Mouse (Mus musculus) left cerebral cortex, postnatal 10 days (tissue): ENCODE measurements at regions not wholly inside any gene's neighbourhood (a gene's known extent, or its start where the extent isn't known, plus 50 kb on each side); places are given as distances from the start of the nearest gene placed in this dataset.

ENCODE experiments used
- DNase-seq, 2 experiments: peaks; one replicate each; pipeline ENCODE4 v3.0.0; 2021 to 2022; ENCODE audit warnings: low spot score in 2 of 2, mixed read lengths in 1 of 2; ENCODE audit errors: extremely low spot score in 1 of 2
- intact Hi-C: fragments of 180-260 bp; cut with DNase I; formaldehyde crosslinking; loops from one replicate; pipeline ENCODE4 v1.15.1; 2025

DNA sequence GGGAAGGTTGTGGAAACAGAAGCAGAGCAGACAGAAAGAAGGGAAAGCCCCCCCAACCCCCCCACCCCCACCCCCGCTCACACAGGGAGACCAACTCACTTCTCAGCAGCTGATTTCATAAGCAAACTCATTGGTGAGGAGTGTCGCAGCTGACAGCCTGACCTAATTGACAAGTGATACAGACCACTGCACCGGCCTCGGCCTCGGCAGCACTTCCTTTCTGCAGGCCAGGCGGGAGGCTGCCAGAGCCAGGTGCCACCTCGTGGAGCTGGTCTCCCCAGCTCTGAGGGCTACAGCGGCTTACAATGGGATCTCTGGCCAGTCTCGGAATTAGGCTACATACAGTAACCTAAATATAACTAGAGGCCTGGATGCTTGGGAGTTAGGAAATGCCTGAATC is 138.5 kb upstream of the A530016L24Rik start:
- intact Hi-C loops = no loop called here
- DNase-seq = no peak

GRCm38 (mm10) chr12:112363349-112363748 is 125.9 kb upstream of the A530016L24Rik start:
- no peak for DNase-seq
- intact Hi-C loops = no loop called here

DNA sequence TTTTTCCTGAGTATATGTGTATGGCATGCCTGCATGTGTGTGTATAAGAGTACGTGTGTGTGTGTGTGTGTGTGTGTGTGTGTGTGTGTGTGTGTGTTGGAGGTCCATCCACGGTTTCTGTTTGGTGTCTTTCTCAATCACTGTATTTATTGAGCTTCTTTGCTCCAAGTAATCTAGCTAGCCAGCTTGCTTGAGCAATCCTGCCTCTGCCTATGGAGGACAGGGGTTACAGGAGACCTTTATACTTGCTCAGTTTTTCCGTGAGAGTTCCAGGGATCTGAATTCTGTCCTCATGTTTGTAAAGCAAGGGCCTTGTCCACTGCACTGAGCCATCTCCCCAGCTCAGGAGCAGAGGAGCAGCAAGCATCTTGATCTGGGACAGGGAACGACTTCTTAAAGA is 122.0 kb upstream of the A530016L24Rik start:
- intact Hi-C loops = no loop called here
- DNase-seq = no peak

- intact Hi-C loops = no loop called here
Observed at GRCm38 (mm10) chr12:112368112-112368511, 121.1 kb upstream of the A530016L24Rik start.

GRCm38 (mm10) chr12:112369581-112370371 is 119.5 kb upstream of the A530016L24Rik start:
- intact Hi-C loops = no loop called here
- no peak for DNase-seq

More at GRCm38 (mm10) chr12:112368112-112368511, 121.1 kb upstream of the A530016L24Rik start:
- no peak for DNase-seq

GRCm38 (mm10) chr12:112372234-112373050 is 116.8 kb upstream of the A530016L24Rik start:
- intact Hi-C loops = no loop called here

GRCm38 (mm10) chr12:112373966-112374365 is 115.3 kb upstream of the A530016L24Rik start:
- no peak for DNase-seq
- intact Hi-C loops = no loop called here

More at GRCm38 (mm10) chr12:112372234-112373050, 116.8 kb upstream of the A530016L24Rik start:
- no peak for DNase-seq

DNA sequence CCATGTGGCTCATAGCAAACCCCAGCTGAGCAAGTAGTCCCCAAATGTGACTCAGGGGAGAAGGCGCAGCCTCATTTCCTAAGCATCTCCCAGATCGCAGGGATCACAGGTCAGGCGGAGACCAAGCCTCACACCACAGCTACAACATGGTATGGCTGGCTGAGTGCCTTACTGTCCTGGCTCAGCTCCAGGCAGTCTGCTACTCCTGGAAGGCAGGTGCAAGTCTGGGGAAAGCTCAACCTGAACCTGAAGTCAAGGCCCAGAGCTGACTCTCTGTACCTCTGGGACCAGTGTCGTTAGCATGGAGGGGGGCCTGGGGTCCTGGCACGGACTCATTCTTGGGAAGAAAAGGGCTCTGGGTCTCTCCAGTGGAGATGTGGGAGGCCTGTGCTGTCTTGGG is 113.0 kb upstream of the A530016L24Rik start:
- intact Hi-C loops = no loop called here
- no peak for DNase-seq

GRCm38 (mm10) chr12:112376701-112377100 is 112.5 kb upstream of the A530016L24Rik start:
- intact Hi-C loops = no loop called here
- no peak for DNase-seq

DNA sequence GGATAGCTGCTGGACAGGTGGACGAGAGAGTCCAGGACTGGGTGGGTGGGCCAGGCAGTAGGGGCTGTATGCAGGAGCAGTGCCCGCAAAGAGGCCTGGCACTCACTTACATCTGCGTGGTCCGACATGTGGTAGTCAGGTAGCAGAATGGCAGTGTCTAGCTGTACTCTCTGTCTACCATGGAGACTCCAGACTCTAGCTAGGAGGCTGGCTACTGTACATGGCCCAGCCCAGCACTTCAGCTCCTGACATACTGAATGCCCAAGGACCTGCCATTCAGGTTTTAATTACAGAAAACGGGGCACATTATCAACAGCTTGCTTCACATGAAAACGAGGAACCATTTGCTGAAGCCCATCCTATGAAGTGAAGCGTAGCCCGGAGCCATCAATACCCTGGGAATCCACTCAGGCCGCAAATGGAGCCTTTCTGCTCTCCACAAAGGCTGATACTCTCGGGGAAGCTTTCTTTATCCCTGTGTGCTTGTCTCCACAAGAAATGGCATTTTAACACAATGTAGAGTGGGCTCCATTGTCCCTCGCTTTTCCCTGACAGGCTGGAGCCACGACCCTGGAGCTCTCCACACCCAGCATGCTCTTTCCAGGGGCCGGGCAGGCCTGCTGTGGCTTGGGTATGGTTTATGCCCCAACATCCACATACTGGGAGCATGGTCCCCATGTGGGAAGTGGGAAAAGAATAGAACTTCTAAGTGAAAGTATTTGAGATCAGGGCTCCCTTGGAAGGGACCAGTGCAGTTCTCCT is 110.6 kb upstream of the A530016L24Rik start:
- intact Hi-C loops = no loop called here

GRCm38 (mm10) chr12:112387836-112388235 is 101.4 kb upstream of the A530016L24Rik start:
- intact Hi-C loops = no loop called here
- no peak for DNase-seq

More for the DNA sequence above, 110.6 kb upstream of the A530016L24Rik start:
- DNase-seq = peak in 1 of 2 experiments; percentile 6

GRCm38 (mm10) chr12:112395909-112396308 is 93.3 kb upstream of the A530016L24Rik start:
- no peak for DNase-seq
- intact Hi-C loops = no loop called here

GRCm38 (mm10) chr12:112403688-112404240 is 85.5 kb upstream of the A530016L24Rik start:
- DNase-seq = no peak
- intact Hi-C loops = no loop called here

- DNase-seq = no peak
- intact Hi-C loops = no loop called here
Observed at GRCm38 (mm10) chr12:112404338-112404737, 84.9 kb upstream of the A530016L24Rik start.

DNA sequence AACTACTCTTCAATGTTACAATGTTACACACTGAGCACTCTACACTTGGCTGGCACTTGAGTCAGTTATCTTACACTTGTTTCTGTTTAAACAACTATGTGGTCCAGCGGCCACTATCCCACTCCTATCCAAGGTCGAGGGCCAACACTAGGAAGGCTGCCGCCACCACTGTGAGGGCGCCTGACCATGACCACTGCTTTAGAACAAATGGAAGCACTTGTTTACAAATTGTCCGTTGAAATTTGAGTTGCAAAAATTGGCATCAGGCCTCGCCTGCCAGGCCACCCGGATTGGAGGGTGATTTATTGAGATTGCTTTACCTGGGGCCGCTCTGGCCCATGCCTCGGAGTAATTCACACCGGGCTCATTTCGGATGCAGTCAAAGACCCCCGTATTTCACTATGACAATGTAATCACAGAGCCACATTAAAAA is 83.5 kb upstream of the A530016L24Rik start:
- DNase-seq = no peak
- intact Hi-C loops = no loop called here

DNA sequence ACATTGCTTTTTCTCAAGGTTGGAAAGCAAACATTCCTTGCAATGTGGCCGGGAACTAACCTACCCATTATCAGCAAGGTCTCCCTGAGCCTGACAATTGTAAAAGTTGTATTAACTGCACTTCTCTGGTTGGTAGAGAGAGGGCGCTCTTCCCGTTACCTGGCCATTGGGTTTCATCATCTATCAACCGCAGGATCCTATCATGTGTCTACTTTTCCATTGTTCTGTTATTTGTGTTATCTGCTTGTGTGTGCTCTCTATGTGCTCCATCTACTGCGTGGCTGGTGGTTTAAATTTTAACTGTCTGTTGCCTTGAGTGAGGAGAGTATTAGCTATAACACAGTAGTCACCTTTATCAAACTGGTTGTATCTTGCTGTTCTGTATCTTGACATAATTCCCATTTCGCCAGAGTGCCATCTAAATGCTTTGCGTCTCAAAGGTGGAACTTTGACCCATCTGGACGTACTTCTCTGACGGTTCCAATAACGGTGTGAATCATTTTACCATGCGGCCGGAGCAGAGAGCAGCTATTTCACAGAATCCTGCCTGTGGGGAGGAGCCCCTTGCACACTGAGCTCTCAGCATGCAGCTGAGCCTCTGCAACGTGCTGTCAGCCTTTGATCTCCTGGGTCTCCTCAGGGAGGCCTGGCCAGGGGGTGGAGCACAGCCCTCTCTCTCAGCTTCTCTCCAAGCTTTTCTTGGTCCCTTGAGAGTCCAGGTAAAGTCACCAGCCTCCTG is 77.5 kb upstream of the A530016L24Rik start:
- no peak for DNase-seq
- intact Hi-C loops = no loop called here

- no peak for DNase-seq
- intact Hi-C loops = no loop called here
Observed at GRCm38 (mm10) chr12:112412351-112412697, 76.9 kb upstream of the A530016L24Rik start.

GRCm38 (mm10) chr12:112415926-112416473 is 73.2 kb upstream of the A530016L24Rik start:
- intact Hi-C loops = no loop called here
- DNase-seq = no peak
